Mouse (Mus musculus): ENCODE results near the gene Cryzl2.

- peak; percentile 68 for TF ChIP-seq CTCF (IDR thresholded peaks at IDR 0.05; ENCODE audit: borderline replicate concordance, extremely low read depth, insufficient read depth, insufficient read length)
- no peak for TF ChIP-seq POLR2A (IDR thresholded peaks at IDR 0.05; ENCODE audit: borderline replicate concordance, extremely low read depth, insufficient read depth, insufficient read length, poor library complexity, severe bottlenecking)
Observed at GRCm38 (mm10) chr1:157458421-157459208, at the start of gene Cryzl2.
